Mouse (Mus musculus) ovary, postnatal 14 days (tissue): ENCODE data around the gene Triap1.
A peak's percentile ranks its signal among the peaks of the same experiment; 100 is the strongest.
"Not testable (repeated sequence)": the region's sequence is repeated elsewhere in the genome, so short reads cannot be mapped to it uniquely, and the experiment has no call there.

Experiments used
- DNase-seq: peaks from one replicate; pipeline ENCODE4 v3.0.0; 2022; ENCODE audit warnings: low spot score

Gene Triap1

GRCm38 (mm10) chr5:115340577-115341313, at the start of gene Triap1, which contains the start of gene Gatc:
Triap1 (plus strand) TSS chr5:115341225.
Gatc (minus strand) TSS chr5:115341178.
- peak; percentile 86 for DNase-seq

- no peak for DNase-seq
These were observed 46.9 kb upstream of the Triap1 start for GRCm38 (mm10) chr5:115294173-115294572.

- no peak for DNase-seq
These were observed 44.7 kb upstream of the Triap1 start for GRCm38 (mm10) chr5:115296347-115296746.

GRCm38 (mm10) chr5:115300035-115300744, 40.8 kb upstream of the Triap1 start:
- no peak for DNase-seq

GRCm38 (mm10) chr5:115300792-115301614, 40.0 kb upstream of the Triap1 start, which contains the start of gene Dynll1:
Dynll1 (minus strand) TSS chr5:115300999.
- peak; percentile 100 for DNase-seq

GRCm38 (mm10) chr5:115301615-115302014, 39.4 kb upstream of the Triap1 start:
- no peak for DNase-seq

- DNase-seq, result not testable (repeated sequence)
These were observed 38.8 kb upstream of the Triap1 start for GRCm38 (mm10) chr5:115302190-115302589.

- DNase-seq, result no peak
These were observed 28.7 kb upstream of the Triap1 start for GRCm38 (mm10) chr5:115312354-115312753.

GRCm38 (mm10) chr5:115312816-115313667, 28.0 kb upstream of the Triap1 start:
- no peak for DNase-seq

GRCm38 (mm10) chr5:115313668-115313943, 27.4 kb upstream of the Triap1 start:
- no peak for DNase-seq

- DNase-seq, result no peak
These were observed 23.9 kb upstream of the Triap1 start for GRCm38 (mm10) chr5:115316968-115317644.

GRCm38 (mm10) chr5:115317645-115318328, 23.2 kb upstream of the Triap1 start:
- DNase-seq, result no peak

- DNase-seq, result peak; percentile 58
These were observed 21.8 kb upstream of the Triap1 start for GRCm38 (mm10) chr5:115319004-115319940.

GRCm38 (mm10) chr5:115326256-115326831, 14.7 kb upstream of the Triap1 start:
- no peak for DNase-seq

GRCm38 (mm10) chr5:115326875-115327609, 14.0 kb upstream of the Triap1 start, which contains the start of gene Srsf9:
Srsf9 (plus strand) TSS chr5:115327177.
- DNase-seq, result peak; percentile 96

GRCm38 (mm10) chr5:115327610-115328548, 13.1 kb upstream of the Triap1 start:
- DNase-seq, result no peak

- DNase-seq, result no peak
These were observed 10.1 kb upstream of the Triap1 start for GRCm38 (mm10) chr5:115330955-115331354.
